Mouse (Mus musculus): ENCODE measurements at regions not wholly inside any gene's neighbourhood (a gene's known extent, or its start where the extent isn't known, plus 50 kb on each side); places are given as distances from the start of the nearest gene placed in this dataset.

- Histone ChIP-seq H3K36me3 (ENCODE audit: control insufficient read depth, insufficient read depth, low read length) (no peaks in the 10 kb centered on the region), H3K27me3 (ENCODE audit: control insufficient read depth, insufficient read depth, low read length) (no peaks in the 10 kb centered on the region), H3K9me3 (ENCODE audit: control insufficient read depth, low read length) (no peaks in the 10 kb centered on the region), H3K9ac (ENCODE audit: low read length) (no peak overlapping the region), H3K4me1 (replicated peaks; ENCODE audit: control insufficient read depth, insufficient read depth) (no peaks in the 10 kb centered on the region), H3K4me2 (replicated peaks; ENCODE audit: low read depth) (no peak overlapping the region), H3K27ac (replicated peaks) (no peak overlapping the region), H3K4me3 (ENCODE audit: low read depth, low read length) (no peak overlapping the region)
- TF ChIP-seq CTCF (IDR thresholded peaks at IDR 0.05; ENCODE audit: low read depth) (peak; percentile 58), EP300 (optimal IDR thresholded peaks at IDR 0.05) (no peak)
- DNase-seq (ENCODE audit: low spot score) = no peak
- 76% methylated on average over 6 of the region's 6 CpGs for WGBS
- ATAC-seq (ENCODE audit: low FRiP score, low TSS enrichment) = no peak
Measured at GRCm38 (mm10) chr19:49741239-49741638, 937.2 kb downstream of the Sorcs1 start.

DNA sequence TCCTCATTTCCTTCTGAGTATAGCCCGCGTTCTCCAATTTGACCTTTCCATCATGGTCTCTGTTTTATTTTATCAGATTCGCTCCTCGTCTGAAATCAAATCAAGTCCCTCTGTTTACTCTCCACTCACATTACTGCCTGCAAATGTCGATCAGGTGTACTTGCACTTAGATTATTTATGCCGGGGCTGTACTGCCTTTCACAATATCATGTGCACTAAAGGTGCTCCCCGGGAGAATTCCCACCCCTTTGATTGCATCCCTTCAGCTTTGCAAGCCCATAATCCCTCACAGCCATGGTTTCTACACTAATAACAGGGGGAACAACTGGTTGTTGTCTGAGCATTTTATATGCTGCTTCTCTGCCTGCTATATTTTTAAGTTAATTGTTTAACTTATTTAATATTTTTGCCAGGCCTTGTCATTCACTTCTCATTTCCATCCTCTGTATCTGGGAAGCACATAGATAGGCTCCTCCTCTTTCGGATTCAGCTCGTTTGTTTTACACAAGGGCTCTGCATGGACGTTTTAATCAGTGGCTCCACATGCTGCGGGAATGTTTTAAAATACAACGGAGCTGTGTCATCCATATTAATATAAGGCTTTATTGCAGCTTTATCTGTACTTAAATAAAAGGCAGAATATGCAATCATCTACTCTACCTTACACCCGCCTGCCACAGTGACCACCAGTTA lies 938.8 kb downstream of the Sorcs1 start:
- H3K9me3 ChIP-seq (ENCODE audit: control insufficient read depth, low read length) = no peaks in the 10 kb centered on the region
- no peak overlapping the region for H3K4me2 ChIP-seq (replicated peaks; ENCODE audit: low read depth)
- TF ChIP-seq EP300 (optimal IDR thresholded peaks at IDR 0.05) = no peak
- no peak for TF ChIP-seq CTCF (IDR thresholded peaks at IDR 0.05; ENCODE audit: low read depth)
- DNase-seq (ENCODE audit: low spot score) (no peak), ATAC-seq (ENCODE audit: low FRiP score, low TSS enrichment) (no peak)
- H3K27me3 ChIP-seq (ENCODE audit: control insufficient read depth, insufficient read depth, low read length) = no peaks in the 10 kb centered on the region
- H3K4me1 ChIP-seq (replicated peaks; ENCODE audit: control insufficient read depth, insufficient read depth) = no peaks in the 10 kb centered on the region
- no peaks in the 10 kb centered on the region for H3K36me3 ChIP-seq (ENCODE audit: control insufficient read depth, insufficient read depth, low read length)
- H3K4me3 ChIP-seq (ENCODE audit: low read depth, low read length) = no peak overlapping the region
- 54% methylated on average over 13 of the region's 13 CpGs for WGBS
- no peak overlapping the region for H3K9ac ChIP-seq (ENCODE audit: low read length)
- no peak overlapping the region for H3K27ac ChIP-seq (replicated peaks)

DNA sequence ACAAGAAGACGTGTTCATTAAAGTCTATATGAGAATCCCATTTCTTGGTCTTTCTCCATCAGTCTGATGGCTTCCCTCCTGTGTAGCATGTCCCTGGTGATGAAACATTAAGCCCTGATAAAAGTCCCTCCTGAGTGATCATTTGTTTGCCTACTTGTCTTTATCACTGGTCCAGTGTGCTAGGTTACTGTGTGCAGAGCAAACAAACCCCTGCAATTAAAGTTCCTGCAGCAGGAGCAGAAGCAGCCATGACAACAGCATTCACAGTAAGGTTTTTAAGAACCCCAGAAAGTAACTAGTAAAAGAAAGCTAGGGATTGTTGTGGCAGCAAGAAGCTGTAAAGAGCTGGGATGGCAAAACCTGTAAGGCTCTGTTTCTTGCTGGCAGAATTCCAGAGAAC lies 980.8 kb downstream of the Sorcs1 start:
- ATAC-seq (ENCODE audit: low FRiP score, low TSS enrichment) = no peak
- H3K4me1 ChIP-seq (replicated peaks; ENCODE audit: control insufficient read depth, insufficient read depth) = no peaks in the 10 kb centered on the region
- no peaks in the 10 kb centered on the region for H3K27me3 ChIP-seq (ENCODE audit: control insufficient read depth, insufficient read depth, low read length)
- no peak overlapping the region for H3K4me2 ChIP-seq (replicated peaks; ENCODE audit: low read depth)
- H3K36me3 ChIP-seq (ENCODE audit: control insufficient read depth, insufficient read depth, low read length) = no peaks in the 10 kb centered on the region
- no peak overlapping the region for H3K9ac ChIP-seq (ENCODE audit: low read length)
- 40% methylated on average over 1 of the region's 1 CpGs for WGBS
- no peak for DNase-seq (ENCODE audit: low spot score)
- no peak for TF ChIP-seq CTCF (IDR thresholded peaks at IDR 0.05; ENCODE audit: low read depth)
- no peak for TF ChIP-seq EP300 (optimal IDR thresholded peaks at IDR 0.05)
- H3K27ac ChIP-seq (replicated peaks) = no peak overlapping the region
- H3K9me3 ChIP-seq (ENCODE audit: control insufficient read depth, low read length) = no peaks in the 10 kb centered on the region
- no peak overlapping the region for H3K4me3 ChIP-seq (ENCODE audit: low read depth, low read length)

DNA sequence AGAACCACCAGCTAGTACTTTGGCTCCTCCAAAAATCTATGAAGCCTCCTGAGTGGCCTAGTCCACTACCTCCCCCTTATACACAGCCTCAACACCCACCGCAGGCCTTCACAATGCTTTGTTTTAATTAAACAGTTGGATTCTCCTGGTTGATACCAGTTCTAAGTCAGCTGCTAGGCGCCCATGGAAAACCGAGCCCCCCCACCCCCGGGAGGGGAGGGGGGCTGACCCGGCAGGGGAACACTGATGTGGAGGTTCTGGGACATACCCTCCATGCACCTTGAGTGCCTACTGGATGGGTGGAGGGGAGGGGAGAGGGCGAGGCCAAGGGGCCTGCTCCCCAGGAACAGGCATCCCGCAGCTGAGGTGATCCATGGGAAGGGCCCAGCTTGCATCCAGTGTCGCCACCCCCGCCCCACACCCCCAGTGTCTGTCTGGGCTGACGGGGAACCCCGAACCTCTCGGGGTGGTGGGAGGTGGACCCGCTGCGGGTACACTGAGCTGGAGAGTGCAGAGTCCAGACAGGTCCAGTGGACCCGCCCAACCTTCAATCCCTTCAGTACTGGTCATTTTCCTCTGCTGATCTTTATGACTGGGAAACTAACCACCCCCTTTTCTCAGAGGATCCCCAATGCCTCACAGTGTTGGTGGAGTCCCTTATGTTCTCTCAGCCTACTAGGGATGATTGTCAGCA lies 992.7 kb downstream of the Sorcs1 start:
- no peaks in the 10 kb centered on the region for H3K27me3 ChIP-seq (ENCODE audit: control insufficient read depth, insufficient read depth, low read length)
- DNase-seq (ENCODE audit: low spot score) (no peak), ATAC-seq (ENCODE audit: low FRiP score, low TSS enrichment) (no peak)
- H3K4me3 ChIP-seq (ENCODE audit: low read depth, low read length) = no peak overlapping the region
- no peaks in the 10 kb centered on the region for H3K36me3 ChIP-seq (ENCODE audit: control insufficient read depth, insufficient read depth, low read length)
- H3K9ac ChIP-seq (ENCODE audit: low read length) = no peak overlapping the region
- no peak overlapping the region for H3K27ac ChIP-seq (replicated peaks)
- no peak for TF ChIP-seq EP300 (optimal IDR thresholded peaks at IDR 0.05)
- no peak for TF ChIP-seq CTCF (IDR thresholded peaks at IDR 0.05; ENCODE audit: low read depth)
- WGBS = 94% methylated on average over 15 of the region's 15 CpGs
- no peaks in the 10 kb centered on the region for H3K4me1 ChIP-seq (replicated peaks; ENCODE audit: control insufficient read depth, insufficient read depth)
- H3K9me3 ChIP-seq (ENCODE audit: control insufficient read depth, low read length) = no peaks in the 10 kb centered on the region
- H3K4me2 ChIP-seq (replicated peaks; ENCODE audit: low read depth) = no peak overlapping the region

DNA sequence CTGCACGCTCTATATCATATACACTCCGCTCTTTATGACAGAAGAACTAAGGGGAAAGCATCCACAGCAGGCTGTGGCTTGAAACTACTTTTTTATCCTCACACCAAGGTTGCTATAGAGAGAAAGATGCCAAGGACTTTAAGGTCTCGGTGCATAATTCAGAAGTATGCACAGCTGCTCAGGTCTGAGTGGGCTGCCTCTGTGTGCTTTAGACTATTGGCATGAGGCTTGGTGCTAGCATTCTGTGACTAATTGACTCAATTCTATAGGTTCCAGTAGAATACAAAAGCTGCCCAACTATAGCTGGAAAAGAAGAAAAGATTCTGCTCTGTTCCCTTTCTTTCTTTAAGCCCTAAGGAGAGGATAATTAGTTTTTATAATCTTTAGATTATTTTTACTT lies 997.2 kb downstream of the Sorcs1 start:
- no peak overlapping the region for H3K9ac ChIP-seq (ENCODE audit: low read length)
- DNase-seq (ENCODE audit: low spot score) (no peak), ATAC-seq (ENCODE audit: low FRiP score, low TSS enrichment) (no peak)
- H3K27ac ChIP-seq (replicated peaks) = no peak overlapping the region
- 78% methylated on average over 3 of the region's 3 CpGs for WGBS
- no peaks in the 10 kb centered on the region for H3K4me1 ChIP-seq (replicated peaks; ENCODE audit: control insufficient read depth, insufficient read depth)
- no peaks in the 10 kb centered on the region for H3K36me3 ChIP-seq (ENCODE audit: control insufficient read depth, insufficient read depth, low read length)
- H3K4me3 ChIP-seq (ENCODE audit: low read depth, low read length) = no peak overlapping the region
- TF ChIP-seq EP300 (optimal IDR thresholded peaks at IDR 0.05) (no peak), CTCF (IDR thresholded peaks at IDR 0.05; ENCODE audit: low read depth) (no peak)
- no peaks in the 10 kb centered on the region for H3K9me3 ChIP-seq (ENCODE audit: control insufficient read depth, low read length)
- H3K4me2 ChIP-seq (replicated peaks; ENCODE audit: low read depth) = no peak overlapping the region
- no peaks in the 10 kb centered on the region for H3K27me3 ChIP-seq (ENCODE audit: control insufficient read depth, insufficient read depth, low read length)

GRCm38 (mm10) chr19:49680006-49680405 lies 998.4 kb downstream of the Sorcs1 start:
- H3K4me1 ChIP-seq (replicated peaks; ENCODE audit: control insufficient read depth, insufficient read depth) = no peaks in the 10 kb centered on the region
- 81% methylated on average over 3 of the region's 3 CpGs for WGBS

More at GRCm38 (mm10) chr19:49680006-49680405, 998.4 kb downstream of the Sorcs1 start:
- H3K36me3 ChIP-seq (ENCODE audit: control insufficient read depth, insufficient read depth, low read length) = no peaks in the 10 kb centered on the region
- TF ChIP-seq EP300 (optimal IDR thresholded peaks at IDR 0.05) (no peak), CTCF (IDR thresholded peaks at IDR 0.05; ENCODE audit: low read depth) (no peak)
- no peak overlapping the region for H3K27ac ChIP-seq (replicated peaks)
- DNase-seq (ENCODE audit: low spot score) (no peak), ATAC-seq (ENCODE audit: low FRiP score, low TSS enrichment) (no peak)
- no peaks in the 10 kb centered on the region for H3K9me3 ChIP-seq (ENCODE audit: control insufficient read depth, low read length)
- H3K9ac ChIP-seq (ENCODE audit: low read length) = no peak overlapping the region
- H3K4me3 ChIP-seq (ENCODE audit: low read depth, low read length) = no peak overlapping the region
- H3K4me2 ChIP-seq (replicated peaks; ENCODE audit: low read depth) = no peak overlapping the region
- no peaks in the 10 kb centered on the region for H3K27me3 ChIP-seq (ENCODE audit: control insufficient read depth, insufficient read depth, low read length)

Data from stomach, postnatal 0 days (tissue).